Mouse (Mus musculus) WW6 (cell line): ENCODE measurements around the gene Adcy9.

Experiments used
- DNase-seq: peaks from one replicate; pipeline ENCODE4 v3.0.0-alpha.2; 2013; ENCODE audit warnings: low read depth, low spot score

Gene Adcy9

DNA sequence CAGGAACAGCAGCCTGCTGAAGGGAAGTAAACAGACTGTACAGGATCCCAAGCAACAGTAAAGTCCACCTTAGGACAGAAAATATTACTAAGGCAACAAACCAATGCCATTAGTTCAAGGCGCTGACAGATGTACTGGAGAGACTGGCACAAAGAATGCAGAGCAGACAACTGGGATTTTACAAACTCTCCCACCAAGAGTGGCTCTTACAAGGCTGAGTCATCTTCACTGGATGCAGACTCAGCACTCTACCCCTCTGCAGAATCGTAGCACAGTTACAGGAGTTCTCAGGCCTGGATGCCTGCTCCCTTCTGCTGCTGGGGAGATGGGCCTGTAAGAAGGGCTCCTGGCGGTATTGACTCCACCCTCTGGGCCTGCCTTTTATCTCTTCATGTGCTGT lies 99.4 kb downstream of the Adcy9 start:
- DNase-seq = no peak

DNA sequence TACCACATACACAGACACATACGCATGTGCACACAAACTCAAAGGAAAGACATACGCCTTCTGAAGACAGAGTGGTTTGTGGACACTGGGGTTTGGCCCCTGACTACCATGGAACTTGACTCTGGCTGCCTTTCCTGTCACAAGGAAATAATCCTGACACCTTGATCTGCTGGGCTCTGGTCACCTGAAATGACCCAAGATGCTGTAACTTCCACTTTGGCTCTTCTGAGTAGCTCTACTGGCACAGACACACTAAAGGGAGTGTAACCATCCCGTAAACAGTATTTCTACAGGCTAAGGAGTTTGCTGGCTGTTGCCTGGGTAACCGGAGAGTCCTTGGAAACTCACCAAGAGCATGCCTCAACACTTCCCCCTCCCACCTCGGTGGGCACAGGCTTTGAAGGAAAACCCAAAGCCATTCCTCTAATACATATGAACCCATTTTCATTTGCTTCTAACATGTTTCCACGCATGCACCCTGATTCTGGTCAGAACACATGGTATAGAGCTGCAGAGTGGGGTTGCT lies 102.2 kb downstream of the Adcy9 start:
- DNase-seq = no peak

DNA sequence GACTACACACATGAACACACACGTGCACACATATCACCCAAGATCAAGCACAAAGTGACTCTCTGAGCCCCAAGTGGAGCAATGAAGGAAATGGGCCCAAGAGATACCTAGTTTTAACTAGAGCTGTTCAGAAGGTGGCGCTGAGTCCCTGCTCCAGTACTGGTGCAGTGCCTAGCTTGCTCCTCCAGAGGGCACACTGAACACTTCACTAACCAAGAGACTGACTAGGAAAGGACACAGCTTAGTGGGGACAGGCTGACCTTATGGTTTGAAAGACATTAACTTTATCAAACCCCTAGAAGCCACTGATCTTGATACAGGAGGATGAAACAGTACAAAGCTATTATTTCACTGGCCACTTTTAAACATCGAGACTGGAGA lies 104.2 kb downstream of the Adcy9 start:
- peak; percentile 34 for DNase-seq

DNA sequence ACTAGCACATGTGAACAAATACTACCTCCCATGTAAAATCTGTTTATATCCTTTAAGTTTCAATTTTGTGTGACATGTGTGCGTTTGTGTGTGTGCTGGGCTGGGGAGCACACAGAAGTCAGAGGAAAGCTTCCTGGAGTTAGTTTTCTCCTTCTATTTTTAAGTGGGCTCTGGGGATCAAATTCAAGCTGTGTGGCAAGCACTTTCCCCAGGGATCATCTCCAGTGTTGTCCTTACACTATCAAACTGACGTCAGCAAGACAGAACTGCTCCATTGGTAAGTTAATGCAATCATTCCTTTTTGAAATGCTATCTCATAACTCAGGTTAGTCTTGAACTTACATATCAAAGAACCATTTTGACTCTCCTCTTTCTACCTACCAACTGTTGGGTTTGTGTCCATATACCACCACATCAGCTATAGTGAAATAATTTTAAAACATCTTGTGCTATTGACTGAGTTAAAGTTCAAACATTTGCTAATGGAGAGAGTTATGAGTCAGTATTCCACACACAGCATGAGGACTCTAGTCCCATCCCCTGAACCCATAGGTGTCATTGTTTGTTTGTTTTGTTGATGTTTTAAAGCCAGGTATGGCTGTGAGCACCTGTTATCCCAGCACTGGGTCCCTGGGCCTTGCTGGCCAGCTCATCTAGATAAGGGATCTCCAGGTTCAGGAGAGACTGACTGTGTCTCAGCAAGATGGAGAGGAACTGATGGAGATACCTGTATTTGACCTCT lies 104.8 kb downstream of the Adcy9 start:
- no peak for DNase-seq

DNA sequence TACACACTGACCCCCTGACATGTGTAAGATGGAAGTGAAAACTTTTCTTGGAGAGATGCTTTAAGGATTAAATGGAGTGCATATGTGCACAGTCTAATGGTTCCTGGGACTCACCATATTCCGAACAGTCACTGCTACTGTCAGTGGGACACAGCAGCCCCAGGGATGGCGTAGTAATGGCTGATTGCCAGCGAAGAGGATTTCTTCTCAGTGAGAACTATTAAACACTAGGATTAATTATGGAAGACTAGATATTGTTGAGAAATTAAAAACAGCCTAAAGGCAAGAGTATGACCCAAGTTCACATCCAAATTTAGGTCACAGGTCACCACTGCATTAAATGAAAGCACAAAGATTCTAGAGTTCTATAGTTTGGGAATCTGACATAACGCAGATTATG lies 105.4 kb downstream of the Adcy9 start:
- DNase-seq = no peak

DNA sequence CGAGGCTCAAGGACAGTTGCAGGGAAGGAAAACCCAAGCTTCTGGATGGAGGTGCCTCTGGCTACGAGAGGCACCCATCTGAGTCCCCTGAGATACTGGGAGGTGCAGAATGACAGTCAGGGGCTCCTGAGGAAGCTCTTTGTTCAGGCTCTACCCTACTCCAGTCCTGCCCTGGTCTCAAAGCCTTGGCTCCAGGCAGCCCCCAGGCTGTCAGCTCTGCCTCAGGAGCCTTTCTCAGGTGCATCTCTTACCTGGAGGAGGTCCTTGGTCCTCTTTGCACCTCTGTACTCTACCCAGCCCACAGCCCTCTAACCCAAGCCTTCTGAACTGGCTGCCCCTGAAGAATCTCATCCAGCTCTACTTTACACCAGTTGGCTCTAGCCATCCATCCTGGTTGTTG lies 108.3 kb downstream of the Adcy9 start:
- no peak for DNase-seq

DNA sequence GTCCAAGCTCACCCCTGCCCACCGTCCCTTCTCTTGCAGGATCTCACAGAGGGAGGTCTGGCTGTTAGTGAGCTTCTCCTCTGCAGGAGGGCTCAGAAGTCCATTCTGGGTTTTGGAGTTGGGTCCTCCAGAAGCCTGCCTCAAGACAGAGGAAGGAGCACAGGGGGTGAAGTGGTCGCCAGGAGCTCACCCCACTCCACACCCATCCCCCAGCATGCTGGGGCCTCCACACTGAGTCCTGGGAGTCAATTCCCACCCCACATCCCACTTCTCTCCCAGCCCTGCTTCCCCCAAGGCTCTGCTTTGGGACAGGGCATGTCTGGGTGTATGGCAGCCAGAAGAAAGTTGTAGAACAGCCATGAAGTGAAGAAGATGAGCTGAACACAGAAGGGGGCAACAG lies 108.7 kb downstream of the Adcy9 start:
- no peak for DNase-seq

DNA sequence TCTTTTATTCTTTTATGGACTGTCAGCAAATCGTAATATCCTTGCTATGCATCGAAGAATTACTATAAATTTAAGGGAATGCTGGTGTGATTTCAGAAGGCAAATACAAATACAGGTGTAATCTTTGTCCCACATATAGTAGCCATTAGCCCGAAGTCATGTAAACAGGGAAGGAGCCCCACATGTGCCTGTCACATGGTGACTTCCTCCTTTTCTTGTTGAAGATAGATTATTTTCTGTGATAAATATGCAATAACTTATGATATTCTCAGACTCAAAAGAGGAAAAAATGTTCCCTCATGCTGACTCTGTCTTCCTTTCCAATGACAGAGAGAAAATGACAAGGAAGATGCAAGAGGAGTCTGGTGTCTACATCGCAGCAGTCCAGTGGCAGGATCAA lies 112.5 kb downstream of the Adcy9 start:
- no peak for DNase-seq

DNA sequence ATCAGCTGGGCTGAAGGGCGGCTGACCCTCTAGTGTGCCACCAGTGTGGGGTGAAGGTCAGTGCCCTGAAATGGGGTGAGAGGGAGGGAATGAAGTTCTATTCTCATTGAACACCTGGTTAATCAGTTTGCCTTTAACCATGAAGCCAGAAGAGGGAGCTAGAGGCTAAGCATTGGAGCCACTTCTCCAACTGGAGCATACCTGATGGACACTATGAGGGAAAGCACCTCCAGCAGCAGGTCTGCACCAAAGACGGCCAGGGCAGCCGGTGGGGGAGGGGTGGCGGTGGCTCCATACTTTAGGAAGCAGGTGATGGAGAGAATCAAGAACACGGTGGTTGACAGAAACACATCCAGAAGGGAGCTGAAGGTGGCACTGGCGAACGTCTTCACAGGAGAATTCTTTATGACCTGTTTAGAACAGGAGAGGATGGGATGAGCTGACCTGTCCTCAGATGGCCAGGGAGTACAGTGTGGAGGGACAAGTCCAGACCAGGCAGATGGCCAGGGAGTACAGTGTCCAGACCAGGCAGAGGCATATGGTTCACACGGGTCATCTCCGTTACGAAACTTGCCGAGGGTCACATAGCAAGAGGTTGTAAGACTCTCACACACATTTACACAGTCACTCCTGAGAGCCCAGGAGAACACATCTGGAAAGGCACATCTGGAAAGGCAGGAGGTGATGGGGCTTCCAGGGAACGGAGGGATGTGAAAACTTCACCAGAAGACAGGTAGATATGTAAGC lies 115.9 kb downstream of the Adcy9 start:
- DNase-seq = no peak

DNA sequence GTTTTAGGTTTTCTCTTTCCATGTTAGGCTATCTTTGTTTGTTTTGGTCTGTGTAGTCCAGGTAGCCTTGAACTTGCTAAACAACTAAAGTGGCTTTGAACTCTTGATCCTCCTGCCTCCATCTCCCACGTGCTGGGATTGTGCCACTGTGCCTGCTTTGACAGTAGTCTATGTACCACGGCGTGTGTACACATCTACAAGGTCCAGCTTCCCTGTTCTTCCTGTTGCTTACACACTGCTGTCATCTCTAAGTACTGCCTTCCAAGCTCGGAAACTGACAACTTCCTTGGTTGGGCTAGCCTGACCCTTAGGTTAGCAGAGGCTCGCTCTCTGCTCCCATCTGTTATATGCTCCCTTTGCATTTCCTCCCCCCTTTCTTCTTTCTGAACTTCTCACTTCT lies 116.7 kb downstream of the Adcy9 start:
- DNase-seq = no peak

DNA sequence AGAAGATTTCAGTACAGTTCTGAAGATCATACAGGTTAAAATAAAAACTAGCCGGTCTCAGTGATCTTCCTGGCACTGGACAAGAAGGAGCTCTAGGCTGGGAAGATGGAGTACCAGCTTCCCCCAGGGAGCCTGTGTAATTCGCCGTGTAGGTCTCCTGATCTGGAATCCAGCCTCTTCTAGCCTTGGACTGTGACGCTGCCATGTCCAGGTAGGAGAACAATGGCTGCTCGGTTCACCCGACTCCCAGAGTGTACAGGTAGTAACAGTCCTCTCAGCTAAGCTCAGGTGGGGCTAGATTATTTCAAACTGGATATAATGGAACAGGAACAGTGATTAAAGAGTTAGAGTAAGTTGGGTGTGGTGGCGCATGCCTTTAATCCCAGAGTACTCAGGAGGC lies 120.0 kb downstream of the Adcy9 start:
- no peak for DNase-seq

DNA sequence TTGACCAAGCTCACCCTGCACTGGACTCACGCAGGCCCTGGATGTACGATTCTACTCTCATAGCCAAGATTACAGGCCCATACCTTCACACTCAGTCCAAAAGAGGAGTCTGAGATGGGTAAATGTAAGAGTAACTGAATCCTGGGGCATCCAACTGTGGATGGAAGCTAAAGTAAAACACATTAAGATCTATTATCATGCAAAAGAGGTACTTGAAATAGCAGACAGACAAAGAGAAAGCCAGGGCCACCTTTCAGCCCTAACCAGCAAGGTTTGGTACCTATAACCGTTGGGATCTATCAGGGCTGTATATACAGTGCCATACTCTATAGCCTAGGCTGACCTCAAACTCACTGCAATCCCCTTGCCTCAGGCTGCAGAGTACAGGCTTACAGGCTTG lies 127.0 kb downstream of the Adcy9 start:
- DNase-seq = no peak

DNA sequence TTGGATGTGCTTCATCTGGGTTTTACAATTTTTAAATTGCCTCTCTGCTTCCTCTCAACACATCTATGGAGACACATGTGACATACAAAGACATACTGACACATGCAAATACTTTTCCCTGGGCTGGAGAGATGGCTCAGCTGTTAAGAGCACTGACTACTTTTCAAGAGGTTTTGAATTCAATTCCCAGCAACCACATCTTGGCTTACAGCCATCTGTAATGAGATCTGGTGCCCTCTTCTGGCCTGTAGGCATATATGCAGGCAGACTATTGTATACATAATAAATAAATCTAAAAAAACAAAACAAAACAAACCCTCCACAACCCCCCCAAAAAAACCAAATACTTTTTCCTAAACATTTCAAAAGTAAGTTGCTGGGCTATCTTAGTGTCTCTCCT lies 130.8 kb downstream of the Adcy9 start:
- DNase-seq = no peak

DNA sequence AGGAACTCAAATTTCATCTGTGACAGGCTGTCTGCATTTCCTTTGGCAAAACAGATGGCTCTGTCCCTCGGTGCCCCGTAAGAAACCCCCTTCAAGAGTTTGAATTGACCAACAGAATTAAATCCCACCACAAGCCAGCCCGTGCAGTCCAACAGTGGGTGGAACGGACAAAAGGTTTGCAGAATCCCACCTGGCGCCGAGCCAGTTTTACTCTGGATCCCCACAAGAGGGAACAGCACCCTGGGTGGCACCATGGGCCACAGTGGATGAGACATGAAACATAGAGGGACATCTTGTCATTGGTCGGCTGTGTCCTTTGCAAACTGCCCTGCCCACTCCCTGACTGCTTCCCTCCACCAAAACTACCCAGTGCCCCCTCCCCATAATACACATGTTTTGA lies 133.7 kb downstream of the Adcy9 start:
- no peak for DNase-seq

DNA sequence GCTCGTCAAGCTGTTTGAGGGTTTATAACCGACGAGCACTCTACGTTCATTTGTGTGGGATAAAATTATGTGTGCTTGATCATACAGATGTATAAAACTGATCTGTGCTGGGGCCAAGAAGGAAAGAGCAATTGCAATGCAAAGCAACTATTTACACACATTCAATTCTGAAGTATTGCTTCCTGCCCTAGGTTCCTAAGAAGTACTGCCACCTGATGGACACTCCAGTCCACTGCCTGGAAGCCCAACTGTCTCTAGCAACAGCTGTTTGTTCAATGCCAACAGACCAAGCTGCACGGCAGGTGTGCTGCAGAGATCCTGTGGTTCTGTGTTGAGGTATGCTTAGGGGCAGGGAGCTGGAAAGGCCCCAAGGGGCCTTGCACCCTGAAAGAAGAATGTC lies 135.0 kb downstream of the Adcy9 start:
- no peak for DNase-seq

DNA sequence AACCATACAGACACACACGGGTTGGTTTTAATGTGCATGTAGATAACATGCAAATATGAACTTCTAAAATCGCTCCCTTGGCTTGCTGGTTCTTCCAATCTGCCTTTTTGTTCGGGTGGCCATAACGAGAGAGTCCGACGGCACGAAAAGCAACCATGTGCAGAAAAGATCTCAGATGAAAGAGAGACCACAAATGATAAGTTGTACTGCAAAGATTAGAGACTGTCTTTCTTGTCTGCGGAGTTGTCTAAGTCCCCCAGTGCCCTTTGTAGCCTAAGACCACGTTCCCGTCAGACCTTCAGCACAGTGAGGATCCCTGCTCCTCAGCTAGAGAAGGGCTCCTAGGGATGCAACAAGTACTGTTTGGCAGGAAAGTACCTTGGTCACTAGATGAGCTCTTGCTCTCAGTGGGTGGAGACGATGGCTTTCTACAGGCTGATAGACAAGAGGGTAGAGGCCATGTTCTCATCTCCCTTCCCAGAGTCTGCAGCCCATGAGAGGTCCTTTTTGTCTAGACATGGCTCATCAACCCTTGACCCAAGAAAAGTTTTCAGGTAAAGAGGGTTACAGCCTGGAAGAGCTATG lies 136.9 kb downstream of the Adcy9 start:
- no peak for DNase-seq

DNA sequence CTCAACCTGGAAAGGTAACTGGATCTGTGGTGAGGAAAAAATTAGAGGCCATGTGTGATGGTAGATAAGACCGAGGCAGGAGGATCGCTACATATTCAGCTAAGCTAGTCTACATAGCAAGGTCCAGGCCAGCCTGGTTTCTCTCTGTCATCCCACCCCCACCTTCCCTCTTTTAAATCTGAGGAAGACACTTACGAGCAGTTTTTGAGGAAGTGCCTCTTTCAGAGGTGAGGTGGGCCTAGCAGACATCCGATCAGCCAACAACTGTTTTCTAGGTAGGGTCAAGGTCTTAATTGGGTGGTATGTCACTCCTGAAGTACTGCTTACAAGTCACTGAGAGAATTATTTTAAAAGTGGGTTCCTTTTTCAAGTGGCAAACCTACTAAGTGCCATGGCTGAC lies 138.8 kb downstream of the Adcy9 start:
- no peak for DNase-seq

DNA sequence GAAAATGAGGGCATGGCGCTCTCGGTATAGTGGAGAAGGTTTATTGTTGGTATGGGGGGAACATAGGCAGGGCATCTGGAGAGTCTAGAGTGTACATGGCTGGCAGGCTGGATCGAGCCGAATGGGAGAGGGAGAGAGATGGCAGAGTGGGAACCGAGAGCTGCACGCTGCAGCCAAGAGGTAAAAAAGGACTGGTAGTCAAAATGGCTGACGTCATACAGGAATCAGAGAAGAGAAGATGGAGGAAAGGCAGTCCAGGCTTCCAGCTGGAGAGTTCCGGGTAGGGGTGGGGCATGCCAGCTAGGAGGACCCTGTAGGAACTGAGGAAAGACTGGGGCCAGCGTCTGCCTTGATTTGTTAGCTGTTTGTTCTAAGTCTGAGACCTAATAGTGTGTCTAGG lies 139.3 kb downstream of the Adcy9 start:
- no peak for DNase-seq

DNA sequence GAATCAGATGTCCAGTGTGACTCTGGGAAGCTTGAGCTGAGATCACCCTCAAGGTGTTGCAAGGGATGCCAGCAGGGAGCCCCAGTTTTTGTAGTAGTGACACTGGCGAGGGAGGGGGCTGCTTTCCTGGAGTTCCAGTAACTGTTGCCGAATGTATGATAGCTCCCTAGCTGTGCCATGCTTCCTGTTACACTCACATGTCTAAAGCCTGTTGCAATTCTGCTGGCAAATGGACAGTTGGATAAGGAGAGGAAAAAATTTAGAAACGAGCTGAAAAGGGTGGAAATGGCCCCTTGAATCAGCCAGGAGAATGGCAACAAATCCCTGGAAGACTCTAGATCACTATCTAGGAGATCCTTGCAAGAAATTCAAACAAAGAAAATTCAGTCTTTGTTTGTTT lies 140.7 kb downstream of the Adcy9 start:
- DNase-seq = no peak

DNA sequence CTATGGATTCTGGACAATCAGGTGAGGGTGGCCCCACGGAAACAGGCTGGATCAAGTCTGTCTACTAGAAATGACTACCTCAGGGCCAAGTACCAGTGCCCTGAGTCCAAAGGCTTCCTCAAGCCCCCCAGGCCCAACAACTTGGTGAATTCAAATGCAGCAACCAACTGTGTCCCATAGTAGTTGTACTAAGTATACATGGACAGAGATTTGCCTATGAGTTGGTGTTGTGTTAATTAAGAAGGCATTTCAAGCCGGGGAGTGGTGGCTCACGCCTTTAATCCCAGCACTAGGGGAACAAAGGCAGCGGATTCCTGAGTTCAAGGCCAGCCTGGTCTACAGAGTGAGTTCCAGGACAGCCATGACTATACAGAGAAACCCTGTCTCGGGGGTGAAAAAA lies 143.7 kb downstream of the Adcy9 start:
- no peak for DNase-seq

DNA sequence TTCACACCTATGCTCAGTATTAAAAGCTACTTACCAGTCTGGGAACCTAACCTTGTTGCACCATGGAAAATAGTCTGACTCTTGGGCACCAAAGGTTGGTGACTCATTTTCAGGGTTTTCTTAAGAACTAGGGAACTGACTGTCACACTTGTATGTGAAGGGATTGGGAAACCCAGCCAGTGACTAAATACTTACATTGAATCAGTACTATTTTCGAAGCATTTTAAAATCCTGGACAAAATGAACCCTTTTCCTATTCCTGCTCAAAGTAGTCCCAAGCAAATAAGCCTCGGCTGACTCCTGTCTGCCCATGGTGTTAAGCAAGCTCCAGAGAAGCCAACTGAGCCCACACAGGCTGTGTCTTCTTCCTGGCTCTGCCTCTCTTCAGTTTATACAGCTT lies 144.1 kb downstream of the Adcy9 start:
- DNase-seq = no peak

DNA sequence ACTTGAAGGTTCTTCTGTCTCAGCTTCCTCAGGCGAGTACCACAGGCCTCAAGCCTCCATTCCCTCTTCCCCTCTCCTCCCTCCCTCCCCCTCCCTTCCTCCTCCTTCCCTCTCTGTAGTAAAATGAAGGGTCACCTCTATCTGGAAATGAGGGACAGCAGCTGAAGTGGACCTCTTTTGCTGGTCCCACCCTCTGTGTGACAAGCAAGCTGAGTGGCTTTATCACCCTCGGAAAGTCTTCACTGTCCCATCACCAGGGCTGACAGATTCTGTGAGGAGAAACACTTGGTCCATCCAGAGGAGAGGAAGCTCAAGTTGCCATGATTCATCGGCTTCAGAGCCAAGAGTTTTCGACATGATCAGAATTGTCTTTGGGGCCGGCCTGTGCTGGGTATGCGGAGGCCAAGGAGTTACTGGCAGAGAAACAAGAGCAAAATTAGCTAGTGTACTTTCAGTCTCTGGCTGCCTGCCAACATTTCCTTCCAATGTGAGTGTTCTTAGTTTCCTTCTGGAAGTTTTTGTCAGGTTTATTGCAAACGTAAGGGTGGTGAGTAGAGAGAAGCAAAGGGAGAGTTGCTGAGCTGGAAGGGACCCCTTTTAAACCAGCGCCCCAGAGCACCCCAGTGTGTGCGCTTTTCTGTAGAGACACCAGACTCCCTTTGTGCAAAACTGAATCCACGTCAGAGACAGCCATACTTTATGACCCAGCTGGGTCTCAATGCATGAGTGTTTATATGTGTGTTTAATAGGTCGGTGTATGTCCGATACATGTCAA lies 146.4 kb downstream of the Adcy9 start:
- no peak for DNase-seq
